Mouse (Mus musculus) midbrain, postnatal 0 days (tissue): ENCODE measurements at regions not wholly inside any gene's neighbourhood (a gene's known extent, or its start where the extent isn't known, plus 50 kb on each side); places are given as distances from the start of the nearest gene placed in this dataset.

ENCODE experiments used
- ATAC-seq: fragments of 200-750 bp; cut with Nextera tagmentation; 2 replicates; pipeline ENCODE4 v1.8.0; 2017; ENCODE audit warnings: moderate number of reproducible peaks, mild to moderate bottlenecking, moderate TSS enrichment, moderate library complexity; ENCODE audit not compliant: low FRiP score
- DNase-seq: peaks from one replicate; pipeline ENCODE4 v3.0.0-alpha.2; 2015; ENCODE audit warnings: low spot score
- H3K27ac ChIP-seq: fragments of 300-500 bp; sonication (generic); 2 replicates; pipeline ENCODE4 v1.5.1; 2014; ENCODE audit warnings: low read depth, mild to moderate bottlenecking, low read length, mixed read lengths
- H3K27me3 ChIP-seq: fragments of 300-500 bp; sonication (generic); 2 replicates; pipeline ENCODE4 v1.6.1; 2014; ENCODE audit warnings: low read length, control low read depth, mixed read lengths; ENCODE audit not compliant: insufficient read depth
- H3K36me3 ChIP-seq: fragments of 300-500 bp; sonication (generic); 2 replicates; pipeline ENCODE4 v1.6.1; 2014; ENCODE audit warnings: low read length, control low read depth, mixed read lengths; ENCODE audit not compliant: insufficient read depth
- H3K4me1 ChIP-seq: fragments of 300-500 bp; sonication (generic); 2 replicates; pipeline ENCODE4 v1.6.1; 2014; ENCODE audit warnings: mild to moderate bottlenecking, control low read depth, antibody characterized with exemption, low read length, mixed read lengths; ENCODE audit not compliant: insufficient read depth
- H3K4me2 ChIP-seq: fragments of 300-500 bp; sonication (generic); 2 replicates; pipeline ENCODE4 v1.6.1; 2014; ENCODE audit warnings: low read depth, mild to moderate bottlenecking, low read length, mixed read lengths; ENCODE audit not compliant: poor library complexity, severe bottlenecking
- H3K4me3 ChIP-seq: fragments of 300-500 bp; sonication (generic); 2 replicates; pipeline ENCODE4 v1.5.1; 2014; ENCODE audit warnings: low read depth, mild to moderate bottlenecking, low read length, moderate library complexity
- H3K9ac ChIP-seq: fragments of 300-500 bp; sonication (generic); replicated peaks from 2 replicates; pipeline ENCODE4 v1.6.1; 2014; ENCODE audit warnings: mild to moderate bottlenecking, low read length, moderate library complexity, mixed read lengths; ENCODE audit not compliant: poor library complexity, severe bottlenecking
- H3K9me3 ChIP-seq: fragments of 300-500 bp; sonication (generic); 2 replicates; pipeline ENCODE4 v1.6.1; 2016; ENCODE audit warnings: low read length, control low read depth
- CTCF ChIP-seq: IDR thresholded peaks from 2 replicates; pipeline ENCODE4 v1.5.1; 2016; ENCODE audit warnings: antibody characterized with exemption, mild to moderate bottlenecking
- WGBS: fragments of 180-500 bp; shearing (Covaris S2); extraction: QIAGEN DNeasy Blood & Tissue Kit; methylation state at CpG from one replicate; pipeline ENCODE4 v1.1.7; 2014; 5-methylcytosine and 5-hydroxymethylcytosine counted together

GRCm38 (mm10) chr7:73624992-73625391 lies 83.4 kb upstream of the Chd2 start:
- Histone ChIP-seq H3K4me2 (no peak overlapping the region), H3K4me1 (no peaks in the 10 kb centered on the region), H3K9ac (no peak overlapping the region), H3K27ac (no peak overlapping the region), H3K27me3 (no peaks in the 10 kb centered on the region), H3K36me3 (no peaks in the 10 kb centered on the region), H3K9me3 (no peaks in the 10 kb centered on the region), H3K4me3 (no peak overlapping the region)
- DNase-seq (no peak), ATAC-seq (no peak)
- no peak for TF ChIP-seq CTCF
- 86% methylated on average over 6 of the region's 6 CpGs for WGBS

- Histone ChIP-seq H3K27ac (no peak overlapping the region), H3K36me3 (no peaks in the 10 kb centered on the region), H3K9ac (no peak overlapping the region), H3K4me1 (no peaks in the 10 kb centered on the region), H3K4me3 (no peak overlapping the region), H3K27me3 (no peaks in the 10 kb centered on the region), H3K4me2 (no peak overlapping the region), H3K9me3 (no peaks in the 10 kb centered on the region)
- TF ChIP-seq CTCF = no peak
- DNase-seq (no peak), ATAC-seq (no peak)
- WGBS = 86% methylated on average over 3 of the region's 3 CpGs
Measured at GRCm38 (mm10) chr7:73624093-73624600, 82.5 kb upstream of the Chd2 start.

- H3K27me3 ChIP-seq = no peaks in the 10 kb centered on the region
- H3K27ac ChIP-seq = no peak overlapping the region
- no peak overlapping the region for H3K9ac ChIP-seq
- no peaks in the 10 kb centered on the region for H3K36me3 ChIP-seq
- H3K4me1 ChIP-seq = no peaks in the 10 kb centered on the region
- ATAC-seq (no peak), DNase-seq (no peak)
- no peak overlapping the region for H3K4me3 ChIP-seq
- TF ChIP-seq CTCF = no peak
- WGBS = 89% methylated on average over 2 of the region's 2 CpGs
- no peak overlapping the region for H3K4me2 ChIP-seq
- H3K9me3 ChIP-seq = no peaks in the 10 kb centered on the region
Measured at GRCm38 (mm10) chr7:73622468-73622867, 80.8 kb upstream of the Chd2 start.

- Histone ChIP-seq H3K4me2 (no peak overlapping the region), H3K27me3 (no peaks in the 10 kb centered on the region), H3K4me1 (peaks cover 9% of the 10 kb centered on the region; the same call in 1 of the 2 replicates), H3K9me3 (no peaks in the 10 kb centered on the region), H3K4me3 (no peak overlapping the region), H3K9ac (no peak overlapping the region), H3K36me3 (no peaks in the 10 kb centered on the region), H3K27ac (no peak overlapping the region)
- no peak for TF ChIP-seq CTCF
- ATAC-seq (no peak), DNase-seq (no peak)
- WGBS = 92% methylated on average over 9 of the region's 9 CpGs
Measured at GRCm38 (mm10) chr7:73620341-73620740, 78.7 kb upstream of the Chd2 start.

- Histone ChIP-seq H3K27ac (peak overlapping the region; percentile 100), H3K4me3 (peak overlapping the region; percentile 63), H3K4me2 (peak overlapping the region; percentile 91), H3K9ac (peak overlapping the region; percentile 89), H3K36me3 (no peaks in the 10 kb centered on the region), H3K4me1 (peaks cover 9% of the 10 kb centered on the region; the same call in 1 of the 2 replicates), H3K9me3 (no peaks in the 10 kb centered on the region), H3K27me3 (no peaks in the 10 kb centered on the region)
- ATAC-seq = no peak; the same call in 1 of the 2 replicates
- whole genome bisulfite sequencing = 8% methylated on average over 25 of the region's 25 CpGs
- no peak for DNase-seq
- no peak for TF ChIP-seq CTCF
Measured at GRCm38 (mm10) chr7:73618758-73619416, 77.3 kb upstream of the Chd2 start.

- H3K4me1 ChIP-seq = peaks cover 9% of the 10 kb centered on the region; the same call in 1 of the 2 replicates
- peak; percentile 97 for DNase-seq
- no peaks in the 10 kb centered on the region for H3K27me3 ChIP-seq
- peak; percentile 96 for TF ChIP-seq CTCF
- peak overlapping the region; percentile 100 for H3K27ac ChIP-seq
- no peaks in the 10 kb centered on the region for H3K36me3 ChIP-seq
- peak overlapping the region; percentile 91 for H3K9ac ChIP-seq
- under 1% methylated on average over 74 of the region's 86 CpGs for WGBS
- ATAC-seq = peak; percentile 94
- H3K9me3 ChIP-seq = no peaks in the 10 kb centered on the region
- peak overlapping the region; percentile 91 for H3K4me2 ChIP-seq
- H3K4me3 ChIP-seq = peak overlapping the region; percentile 63
Measured at GRCm38 (mm10) chr7:73617910-73618757, 76.5 kb upstream of the Chd2 start.
